Mouse (Mus musculus): ENCODE data around the gene Phf1. TPM values are rescaled to one million over a fixed set of nuclear protein-coding genes. Genes with fewer than 3 reads are reported as not detected.

Phf1 gene
- polyA plus RNA-seq, 1 experiment from 2014 or later: 17.9 TPM

- no peaks in the 10 kb centered on the region for H3K27me3 ChIP-seq
- H3K9ac ChIP-seq: no peak overlapping the region; the same call in 1 of the 2 replicates
- H3K27ac ChIP-seq: no peak overlapping the region
- H3K4me3 ChIP-seq: no peak overlapping the region
- ATAC-seq (ENCODE audit: low FRiP score): no peak
- H3K4me2 ChIP-seq: no peak overlapping the region
- peaks cover 63% of the 10 kb centered on the region for H3K4me1 ChIP-seq (replicated peaks)
- H3K9me3 ChIP-seq: no peaks in the 10 kb centered on the region
- peaks cover 32% of the 10 kb centered on the region for H3K36me3 ChIP-seq
- 79% methylated on average over 12 of the region's 12 CpGs for WGBS
These were observed 3.6 kb downstream of the Phf1 start for GRCm38 (mm10) chr17:26936453-26936852.

GRCm38 (mm10) chr17:26936921-26937695, 4.3 kb downstream of the Phf1 start:
- H3K36me3 ChIP-seq: peaks cover 32% of the 10 kb centered on the region
- no peaks in the 10 kb centered on the region for H3K9me3 ChIP-seq
- H3K27me3 ChIP-seq: no peaks in the 10 kb centered on the region
- peaks cover 69% of the 10 kb centered on the region for H3K4me1 ChIP-seq (replicated peaks)
- ATAC-seq (ENCODE audit: low FRiP score): no peak
- no peak overlapping the region; the same call in 1 of the 2 replicates for H3K9ac ChIP-seq
- no peak overlapping the region for H3K27ac ChIP-seq
- H3K4me2 ChIP-seq: no peak overlapping the region
- WGBS: 90% methylated on average over 15 of the region's 15 CpGs
- H3K4me3 ChIP-seq: no peak overlapping the region

- no peak for ATAC-seq (ENCODE audit: low FRiP score)
- WGBS: 62% methylated on average over 16 of the region's 16 CpGs
- H3K4me1 ChIP-seq (replicated peaks): peaks cover 74% of the 10 kb centered on the region
- no peaks in the 10 kb centered on the region for H3K9me3 ChIP-seq
- peak overlapping the region; percentile 81 for H3K9ac ChIP-seq
- peak overlapping the region; percentile 96; the same call in 1 of the 2 replicates for H3K27ac ChIP-seq
- H3K4me3 ChIP-seq: peak overlapping the region; percentile 63
- peaks cover 32% of the 10 kb centered on the region for H3K36me3 ChIP-seq
- no peaks in the 10 kb centered on the region for H3K27me3 ChIP-seq
- H3K4me2 ChIP-seq: peak overlapping the region; percentile 97
These were observed 5.2 kb downstream of the Phf1 start for GRCm38 (mm10) chr17:26937883-26938695.

- Histone ChIP-seq H3K9ac (peak overlapping the region; percentile 81), H3K27ac (peak overlapping the region; percentile 96), H3K9me3 (no peaks in the 10 kb centered on the region), H3K27me3 (no peaks in the 10 kb centered on the region), H3K4me1 (replicated peaks) (peaks cover 72% of the 10 kb centered on the region), H3K36me3 (peaks cover 32% of the 10 kb centered on the region), H3K4me3 (peak overlapping the region; percentile 63), H3K4me2 (peak overlapping the region; percentile 97)
- ATAC-seq (ENCODE audit: low FRiP score): 0 out of 2 replicates have a peak, but pooled peaks have one; percentile 0
- under 1% methylated on average over 22 of the region's 22 CpGs for WGBS
These were observed 5.9 kb downstream of the Phf1 start for GRCm38 (mm10) chr17:26938731-26939130.

GRCm38 (mm10) chr17:26939178-26939972, 6.5 kb downstream of the Phf1 start, which contains the start of gene Cuta:
TSS of gene Cuta (minus strand) at chr17:26939569.
- WGBS: under 1% methylated on average over 67 of the region's 70 CpGs
- Histone ChIP-seq H3K4me2 (peak within 1 kb of the TSS; percentile 97), H3K36me3 (peaks cover 34% of the 10 kb centered on the region), H3K9ac (peak within 1 kb of the TSS; percentile 81), H3K9me3 (no peaks in the 10 kb centered on the region), H3K27me3 (no peaks in the 10 kb centered on the region), H3K4me3 (peak within 1 kb of the TSS; percentile 63), H3K27ac (peak within 1 kb of the TSS; percentile 96), H3K4me1 (replicated peaks) (peaks cover 70% of the 10 kb centered on the region)
- ATAC-seq (ENCODE audit: low FRiP score): peak; percentile 94

- Histone ChIP-seq H3K27me3 (no peaks in the 10 kb centered on the region), H3K4me1 (replicated peaks) (peaks cover 70% of the 10 kb centered on the region), H3K4me2 (peak overlapping the region; percentile 97), H3K27ac (peak overlapping the region; percentile 96), H3K36me3 (peaks cover 31% of the 10 kb centered on the region), H3K9me3 (no peaks in the 10 kb centered on the region), H3K4me3 (peak overlapping the region; percentile 63), H3K9ac (peak overlapping the region; percentile 74)
- 0% methylated on average over 3 of the region's 3 CpGs for WGBS
- peak; percentile 0; the same call in 1 of the 2 replicates for ATAC-seq (ENCODE audit: low FRiP score)
These were observed 7.1 kb downstream of the Phf1 start for GRCm38 (mm10) chr17:26939973-26940300.

- Histone ChIP-seq H3K4me2 (peak within 1 kb of the TSS; percentile 97), H3K27ac (peak within 1 kb of the TSS; percentile 96), H3K27me3 (no peaks in the 10 kb centered on the region), H3K9me3 (no peaks in the 10 kb centered on the region), H3K36me3 (peaks cover 18% of the 10 kb centered on the region), H3K4me3 (peak within 1 kb of the TSS; percentile 63), H3K4me1 (replicated peaks) (peaks cover 81% of the 10 kb centered on the region), H3K9ac (peak within 1 kb of the TSS; percentile 76)
- ATAC-seq (ENCODE audit: low FRiP score): no peak
- 0% methylated on average over 22 of the region's 24 CpGs for WGBS
These were observed 8.4 kb downstream of the Phf1 start, which contains the start of gene Syngap1 for GRCm38 (mm10) chr17:26941031-26941789. TSS of gene Syngap1 (plus strand) at chr17:26941253.

- Histone ChIP-seq H3K4me1 (replicated peaks) (peaks cover 83% of the 10 kb centered on the region), H3K27ac (peak overlapping the region; percentile 96), H3K9me3 (no peaks in the 10 kb centered on the region), H3K27me3 (no peaks in the 10 kb centered on the region), H3K4me3 (peak overlapping the region; percentile 50), H3K4me2 (peak overlapping the region; percentile 97), H3K36me3 (peaks cover 10% of the 10 kb centered on the region), H3K9ac (peak overlapping the region; percentile 76)
- 10% methylated on average over 4 of the region's 4 CpGs for WGBS
- no peak for ATAC-seq (ENCODE audit: low FRiP score)
These were observed 9.2 kb downstream of the Phf1 start for GRCm38 (mm10) chr17:26941841-26942570.

GRCm38 (mm10) chr17:26945824-26946495, 13.1 kb downstream of the Phf1 start:
- Histone ChIP-seq H3K4me1 (replicated peaks) (peaks cover 81% of the 10 kb centered on the region), H3K4me2 (peak overlapping the region; percentile 67), H3K9me3 (no peaks in the 10 kb centered on the region), H3K4me3 (peak overlapping the region; percentile 41), H3K27me3 (no peaks in the 10 kb centered on the region), H3K27ac (peak overlapping the region; percentile 82), H3K36me3 (peaks cover 4% of the 10 kb centered on the region; the same call in 1 of the 2 replicates), H3K9ac (peak overlapping the region; percentile 79)
- ATAC-seq (ENCODE audit: low FRiP score): no peak
- 20% methylated on average over 13 of the region's 13 CpGs for WGBS

GRCm38 (mm10) chr17:26946567-26946966, 13.7 kb downstream of the Phf1 start:
- Histone ChIP-seq H3K4me1 (replicated peaks) (peaks cover 86% of the 10 kb centered on the region), H3K4me2 (peak overlapping the region; percentile 67), H3K36me3 (peaks cover 4% of the 10 kb centered on the region; the same call in 1 of the 2 replicates), H3K4me3 (peak overlapping the region; percentile 41), H3K9ac (peak overlapping the region; percentile 79), H3K27me3 (no peaks in the 10 kb centered on the region), H3K9me3 (no peaks in the 10 kb centered on the region), H3K27ac (peak overlapping the region; percentile 82)
- ATAC-seq (ENCODE audit: low FRiP score): no peak
- WGBS: under 1% methylated on average over 37 of the region's 37 CpGs
